Mouse (Mus musculus) layer of hippocampus, adult 2 months (tissue): ENCODE measurements at regions not wholly inside any gene's neighbourhood (a gene's known extent, or its start where the extent isn't known, plus 50 kb on each side); places are given as distances from the start of the nearest gene placed in this dataset.

ENCODE experiments used
- DNase-seq, 2 experiments: peaks; one replicate each; pipeline ENCODE4 v3.0.0; 2022; ENCODE audit warnings: low spot score in 2 of 2
- H3K27ac ChIP-seq: fragments of 200-600 bp; 2 replicates; pipeline ENCODE4 v1.8.1; 2022
- H3K4me3 ChIP-seq: fragments of 200-600 bp; 2 replicates; pipeline ENCODE4 v1.8.1; 2022; ENCODE audit warnings: mild to moderate bottlenecking
- CTCF ChIP-seq: fragments of 200-600 bp; conservative IDR thresholded peaks from 2 replicates; pipeline ENCODE4 v1.8.1; 2022; ENCODE audit warnings: antibody characterized with exemption, mild to moderate bottlenecking, moderate library complexity

DNA sequence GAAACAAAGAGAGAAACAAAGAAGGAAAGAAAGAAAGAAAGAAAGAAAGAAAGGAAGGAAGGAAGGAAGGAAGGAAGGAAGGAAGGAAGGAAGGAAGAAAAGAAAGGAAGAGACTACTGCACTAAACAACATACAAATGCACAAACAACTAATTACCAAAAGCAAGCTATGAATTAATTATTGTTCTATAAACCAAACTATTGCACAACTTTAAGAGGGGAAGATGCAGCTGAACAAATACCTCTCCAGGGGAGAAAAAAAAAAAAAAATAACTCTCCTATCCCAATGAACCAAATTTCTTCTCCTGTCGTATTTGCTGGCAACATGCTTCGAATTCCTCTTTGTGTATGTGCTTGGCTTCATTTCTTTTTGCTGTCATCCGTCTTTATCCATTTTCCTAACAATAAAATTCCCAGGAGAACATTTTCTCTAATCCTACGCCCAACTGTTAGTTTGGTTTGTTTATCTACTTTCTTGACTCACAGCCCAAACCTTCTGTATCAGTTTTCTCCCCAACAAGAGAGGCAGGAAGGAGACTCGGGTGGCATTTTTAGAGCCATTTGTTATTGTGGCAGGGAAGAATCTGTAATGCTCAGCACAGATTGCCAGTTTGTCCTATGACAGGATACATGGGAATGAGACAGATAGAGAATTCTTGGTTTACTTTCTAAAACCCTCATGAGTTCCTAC, 1437.7 kb upstream of the Tenm2 start:
- peak; percentile 29 to 80 for DNase-seq
- peak overlapping the region; percentile 82 for H3K27ac ChIP-seq
- no peak for TF ChIP-seq CTCF
- H3K4me3 ChIP-seq: no peak overlapping the region
